Mouse (Mus musculus) brain, embryonic 14.5 days (tissue): ENCODE measurements around the gene Arhgap17. TPM values are rescaled to one million over a fixed set of nuclear protein-coding genes. Genes with fewer than 3 reads are reported as not detected.
A peak's percentile ranks its signal among the peaks of the same experiment; 100 is the strongest.

Experiments used
- DNase-seq: peaks from one replicate; pipeline ENCODE4 v3.0.0-alpha.2; 2011; ENCODE audit warnings: low read depth
- CTCF ChIP-seq: fragments of 200-500 bp; IDR thresholded peaks from 2 replicates; pipeline ENCODE4 v1.5.1; 2012; ENCODE audit warnings: inconsistent platforms, mild to moderate bottlenecking, moderate library complexity, borderline replicate concordance; ENCODE audit not compliant: insufficient read depth, insufficient read length; ENCODE audit errors: extremely low read depth
- POLR2A ChIP-seq: fragments of 200-500 bp; IDR thresholded peaks from 2 replicates; pipeline ENCODE4 v1.6.1; 2012; ENCODE audit warnings: mild to moderate bottlenecking, inconsistent platforms, borderline replicate concordance; ENCODE audit not compliant: poor library complexity, insufficient read depth, insufficient read length, severe bottlenecking; ENCODE audit errors: extremely low read depth
- polyA plus RNA-seq: library from polyadenylated mRNA; depleted of rRNA; stranded (reverse); fragments of >200 nt; gene quantifications from 2 replicates; pipeline ENCODE4 v1.2.3, GENCODE M21; 2012

The Arhgap17 gene
- polyA plus RNA-seq, 1 experiment, result 24.4 TPM

GRCm38 (mm10) chr7:123397369-123397768, 27.7 kb upstream of the Arhgap17 start:
- no peak for DNase-seq
- TF ChIP-seq POLR2A (no peak), CTCF (no peak)

GRCm38 (mm10) chr7:123396900-123397299, 27.2 kb upstream of the Arhgap17 start:
- no peak for TF ChIP-seq CTCF
- no peak for TF ChIP-seq POLR2A

GRCm38 (mm10) chr7:123394271-123394670, 24.6 kb upstream of the Arhgap17 start:
- DNase-seq, result no peak
- TF ChIP-seq POLR2A, result no peak
- no peak for TF ChIP-seq CTCF

More at GRCm38 (mm10) chr7:123396900-123397299, 27.2 kb upstream of the Arhgap17 start:
- no peak for DNase-seq

DNA sequence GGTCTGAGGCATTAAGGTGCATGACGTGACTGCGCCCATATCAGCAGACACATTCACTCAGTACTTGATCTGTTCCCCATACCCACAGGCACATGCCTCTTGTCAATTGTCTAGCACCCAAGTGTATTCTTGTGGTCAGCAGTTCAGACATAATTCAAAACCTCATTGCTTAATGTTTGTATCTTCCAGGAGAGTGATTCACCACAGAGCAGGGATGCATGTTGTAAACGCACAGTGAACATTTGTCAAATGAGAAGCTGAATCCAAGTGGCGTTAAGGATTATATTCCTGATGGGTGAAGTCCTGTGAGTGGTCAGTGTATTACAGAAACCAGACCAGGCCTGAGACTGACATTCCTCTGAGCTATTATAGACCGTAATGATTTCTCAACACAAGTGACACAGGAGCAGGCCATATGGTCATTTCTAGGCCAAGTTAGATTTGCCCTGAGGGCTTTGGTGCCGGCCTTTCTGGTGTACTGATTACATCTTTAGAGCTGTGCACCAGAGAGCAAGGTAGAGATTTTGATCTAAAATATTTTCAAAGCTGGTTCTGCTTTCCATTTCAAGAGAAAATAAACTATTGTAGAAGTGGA, 20.1 kb upstream of the Arhgap17 start:
- no peak for TF ChIP-seq CTCF
- TF ChIP-seq POLR2A, result no peak

DNA sequence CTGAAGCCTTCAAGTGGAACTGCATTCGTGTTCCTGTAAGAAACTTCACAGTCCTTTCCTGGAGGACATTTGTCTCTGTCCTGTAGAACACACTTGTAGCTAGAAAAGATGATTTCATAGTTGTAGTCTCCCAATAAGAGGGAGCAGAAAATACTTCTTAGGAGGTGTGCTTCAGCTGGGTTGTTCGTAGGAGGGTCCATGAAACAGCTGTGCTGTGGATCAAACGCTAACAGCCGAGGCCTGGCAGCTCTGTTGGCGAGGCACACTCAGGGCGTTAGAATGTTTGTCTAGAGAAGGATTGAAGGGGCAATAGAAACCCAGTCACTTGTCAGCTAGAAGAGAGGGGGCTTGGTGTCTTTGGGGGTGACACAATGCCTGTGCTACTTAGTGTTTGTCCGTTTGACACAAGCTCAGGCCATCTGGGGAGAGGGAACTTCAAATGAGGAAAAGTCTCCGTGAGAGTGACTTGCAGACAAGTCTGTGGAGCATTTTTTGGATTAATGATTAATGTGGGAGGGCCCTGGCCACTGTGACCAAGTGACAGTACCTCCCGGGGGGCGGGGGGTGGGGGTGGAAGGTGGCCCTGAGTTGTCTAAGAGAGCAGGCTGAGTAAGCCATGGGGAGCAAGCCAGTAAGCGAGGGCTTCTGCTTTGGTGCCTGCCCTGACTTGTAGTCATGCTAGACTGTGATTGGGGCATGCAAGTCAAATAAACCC, 16.1 kb upstream of the Arhgap17 start:
- TF ChIP-seq POLR2A, result no peak
- TF ChIP-seq CTCF, result no peak
- no peak for DNase-seq

More for the DNA sequence above, 20.1 kb upstream of the Arhgap17 start:
- no peak for DNase-seq

- no peak for TF ChIP-seq CTCF
- peak; percentile 34; the same call in 1 of the 2 replicates for TF ChIP-seq POLR2A
- peak; percentile 99 for DNase-seq
These were observed 8.0 kb upstream of the Arhgap17 start for GRCm38 (mm10) chr7:123377443-123378400.

DNA sequence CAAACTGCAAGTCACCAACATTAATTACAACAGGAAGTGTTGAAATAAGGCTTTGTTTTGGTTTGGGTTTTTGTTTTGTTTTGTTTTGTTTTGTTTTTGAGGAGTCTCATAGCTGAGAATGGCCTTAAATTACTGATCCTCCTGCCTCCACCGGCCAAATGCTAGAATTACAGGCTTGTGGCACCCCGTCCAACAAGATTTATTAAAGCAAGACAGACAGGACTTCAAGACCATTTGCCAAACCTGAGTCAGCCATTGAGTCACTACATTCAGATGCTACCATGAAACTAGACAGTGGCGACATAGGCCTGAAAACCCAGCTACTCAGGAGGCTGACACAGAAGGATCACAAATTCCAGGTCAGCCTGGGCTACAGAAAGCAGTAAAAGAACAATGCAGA, 1.8 kb upstream of the Arhgap17 start:
- no peak for DNase-seq
- no peak for TF ChIP-seq POLR2A
- peak; percentile 7; the same call in 1 of the 2 replicates for TF ChIP-seq CTCF

DNA sequence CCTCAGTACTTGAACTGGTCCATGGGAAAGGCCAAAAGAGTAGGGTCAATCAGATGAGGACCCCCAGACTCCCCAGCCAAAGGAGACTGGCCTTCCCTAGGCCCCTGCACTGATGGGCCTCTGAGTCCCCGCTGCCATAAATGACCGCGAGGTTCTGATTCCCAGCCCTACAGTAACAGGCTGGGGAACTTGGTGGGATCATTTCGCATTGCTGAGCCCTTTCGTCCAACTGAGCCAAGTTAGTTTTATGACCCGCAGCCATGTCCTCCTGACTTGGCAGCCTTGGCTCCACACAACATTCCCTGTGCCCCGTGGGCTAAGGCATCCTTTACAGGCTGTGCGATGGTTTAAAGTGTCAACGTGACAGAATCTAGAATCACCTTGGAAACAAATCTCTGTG, 985 bp upstream of the Arhgap17 start:
- DNase-seq, result no peak
- TF ChIP-seq POLR2A (no peak), CTCF (no peak)

- peak; percentile 59 for DNase-seq
- TF ChIP-seq POLR2A (no peak), CTCF (no peak)
These were observed 653 bp downstream of the Arhgap17 start for GRCm38 (mm10) chr7:123368778-123369746.

DNA sequence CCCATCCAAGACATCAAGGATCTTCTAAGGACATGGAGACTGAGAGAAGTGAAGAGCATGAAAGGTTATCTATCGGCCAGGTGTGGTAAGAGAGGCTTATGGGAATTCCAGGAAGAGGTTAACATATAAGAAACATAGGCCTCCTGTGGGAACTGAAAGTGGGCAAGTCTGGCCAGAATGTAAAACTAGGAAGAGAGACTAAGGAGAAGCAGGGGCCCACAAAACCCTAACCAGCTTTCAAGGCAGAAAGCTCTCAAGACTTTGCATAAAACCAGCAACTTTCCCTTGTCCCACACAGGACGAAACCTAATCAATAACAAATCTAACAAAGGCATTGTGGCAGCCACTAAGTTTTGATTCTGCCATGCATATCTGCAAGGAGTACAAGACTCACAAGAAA, 1.5 kb downstream of the Arhgap17 start:
- TF ChIP-seq CTCF, result no peak
- TF ChIP-seq POLR2A, result no peak
- DNase-seq, result no peak
